Mouse (Mus musculus): ENCODE results near the gene Rfc2.
"Not testable (repeated sequence)": the region's sequence is repeated elsewhere in the genome, so short reads cannot be mapped to it uniquely, and the experiment has no call there.

The Rfc2 gene

DNA sequence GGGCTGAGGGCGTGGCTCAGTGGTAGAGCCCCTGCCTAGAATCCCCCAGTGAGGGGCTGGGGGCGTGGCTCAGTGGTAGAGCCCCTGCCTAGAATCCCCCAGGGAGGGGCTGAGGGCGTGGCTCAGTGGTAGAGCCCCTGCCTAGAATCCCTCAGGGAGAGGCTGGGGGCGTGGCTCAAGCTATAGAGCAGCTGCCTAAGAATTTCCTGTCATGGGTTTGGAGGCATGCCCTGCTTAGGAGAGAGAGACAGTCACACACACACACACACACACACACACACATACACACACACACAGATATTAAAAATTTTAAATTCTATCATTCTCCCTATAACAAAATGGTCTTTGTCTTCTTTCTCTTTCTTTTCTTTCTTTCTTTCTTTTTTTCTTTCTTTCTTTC is 67.8 kb downstream of the Rfc2 start:
- not testable (repeated sequence) for DNase-seq (ENCODE audit: low spot score)

GRCm38 (mm10) chr5:134650926-134651325 is 69.8 kb downstream of the Rfc2 start:
- peak; percentile 59 for DNase-seq (ENCODE audit: low spot score)

Measured in lung, postnatal 25 days (tissue).